Mouse (Mus musculus) myocyte (in vitro differentiated cells): ENCODE measurements around the gene Slc22a2.

Source experiments
- CEBPB ChIP-seq: IDR thresholded peaks from 2 replicates; pipeline ENCODE4 v1.6.1; 2011; ENCODE audit warnings: mild to moderate bottlenecking, moderate library complexity; ENCODE audit not compliant: poor library complexity, insufficient read depth, severe bottlenecking
- E2F4 ChIP-seq: IDR thresholded peaks from one replicate; pipeline ENCODE4 v1.6.1; 2011; ENCODE audit warnings: mild to moderate bottlenecking, control low read depth, moderate library complexity; ENCODE audit not compliant: insufficient read depth
- MYOD1 ChIP-seq, 3 experiments: IDR thresholded peaks; one replicate each; pipeline ENCODE4 v1.6.1; 2011; ENCODE audit warnings: control low read depth in 2 of 3, low read depth in 2 of 3, mild to moderate bottlenecking in 2 of 3, moderate library complexity in 1 of 3; ENCODE audit not compliant: insufficient read length in 2 of 3, control insufficient read depth in 1 of 3
- MYOG ChIP-seq, 3 experiments: IDR thresholded peaks; one replicate each; pipeline ENCODE4 v1.6.1; 2011; ENCODE audit warnings: control low read depth in 2 of 3, low read depth in 2 of 3, mild to moderate bottlenecking in 2 of 3; ENCODE audit not compliant: insufficient read length in 2 of 3, control insufficient read depth in 1 of 3, insufficient read depth in 1 of 3
- POLR2A ChIP-seq: IDR thresholded peaks from one replicate; pipeline ENCODE4 v1.6.1; 2011; ENCODE audit warnings: low read depth, mild to moderate bottlenecking, control low read depth, moderate library complexity; ENCODE audit not compliant: insufficient read length
- POLR2AphosphoS2 ChIP-seq: IDR thresholded peaks from one replicate; pipeline ENCODE4 v1.6.1; 2011; ENCODE audit warnings: low read depth, control low read depth; ENCODE audit not compliant: insufficient read length
- REST ChIP-seq: IDR thresholded peaks from one replicate; pipeline ENCODE4 v1.6.1; 2011; ENCODE audit warnings: mild to moderate bottlenecking, control low read depth, moderate library complexity; ENCODE audit not compliant: insufficient read depth, insufficient read length
- TCF12 ChIP-seq: IDR thresholded peaks from one replicate; pipeline ENCODE4 v1.6.1; 2011; ENCODE audit warnings: mild to moderate bottlenecking, control low read depth; ENCODE audit not compliant: poor library complexity, insufficient read depth, severe bottlenecking
- TCF3 ChIP-seq: IDR thresholded peaks from one replicate; pipeline ENCODE4 v1.6.1; 2011; ENCODE audit warnings: low read depth, control low read depth; ENCODE audit not compliant: insufficient read length
- USF1 ChIP-seq: IDR thresholded peaks from one replicate; pipeline ENCODE4 v1.6.1; 2011; ENCODE audit warnings: low read depth, mild to moderate bottlenecking, control low read depth, moderate library complexity

- TF ChIP-seq MYOG (IDR thresholded peaks at IDR 0.05; ENCODE audit: control insufficient read depth in 1 of 3, insufficient read depth in 1 of 3, insufficient read length in 2 of 3, low read depth in 2 of 3) (no peak), POLR2A (no peak), POLR2AphosphoS2 (no peak), USF1 (no peak), REST (no peak), CEBPB (no peak), MYOD1 (IDR thresholded peaks at IDR 0.05; ENCODE audit: control insufficient read depth in 1 of 3, insufficient read length in 2 of 3, low read depth in 2 of 3) (no peak), TCF3 (no peak), E2F4 (no peak), TCF12 (no peak)
Measured at GRCm38 (mm10) chr17:12607202-12607601, 23.3 kb downstream of the Slc22a2 start.
